Mouse (Mus musculus) cerebellum, adult 2 months (tissue): ENCODE results near the gene Avpr1a.

Experiments
- CTCF ChIP-seq: fragments of 200-500 bp; IDR thresholded peaks from 2 replicates; pipeline ENCODE4 v1.5.1; 2011; ENCODE audit warnings: low read depth, mild to moderate bottlenecking, control low read depth, low read length, moderate library complexity, borderline replicate concordance; ENCODE audit not compliant: insufficient read depth
- POLR2A ChIP-seq: fragments of 200-500 bp; IDR thresholded peaks from 2 replicates; pipeline ENCODE4 v1.6.1; 2011; ENCODE audit warnings: low read length, control low read depth, borderline replicate concordance; ENCODE audit not compliant: insufficient read depth

DNA sequence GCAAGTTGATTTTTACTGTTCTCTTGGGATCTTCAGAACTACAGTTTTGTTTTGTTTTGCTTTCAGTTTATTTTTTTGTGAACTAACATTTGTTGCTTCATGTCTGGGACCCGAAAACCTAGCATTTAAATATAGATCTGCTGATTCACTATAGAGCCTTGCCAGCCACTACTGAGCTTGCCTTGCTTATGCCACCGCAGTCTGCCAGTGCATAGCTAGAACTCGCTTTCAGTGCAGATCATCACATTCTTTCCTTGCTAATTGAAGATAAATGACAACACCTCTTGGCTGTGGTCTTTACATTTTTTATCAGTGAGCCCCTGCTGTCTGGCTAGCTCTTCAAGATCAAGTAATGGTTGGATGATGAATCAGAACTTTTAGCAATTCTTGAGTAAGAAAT is 5.2 kb downstream of the Avpr1a start:
- no peak for TF ChIP-seq CTCF
- TF ChIP-seq POLR2A, result no peak
